Mouse (Mus musculus) liver, embryonic 14.5 days (tissue): Measurements from ENCODE around the gene Gucd1. TPM values are rescaled to one million over a fixed set of nuclear protein-coding genes. Genes with fewer than 3 reads are reported as not detected.
A peak's percentile ranks its signal among the peaks of the same experiment; 100 is the strongest.

Experiments
- ATAC-seq: fragments of 200-750 bp; cut with Nextera tagmentation; 2 replicates; pipeline ENCODE4 v1.8.0; 2017; ENCODE audit warnings: moderate number of reproducible peaks, mild to moderate bottlenecking, moderate library complexity; ENCODE audit not compliant: insufficient read depth
- DNase-seq, 3 experiments: peaks; one replicate each; pipeline ENCODE4 v3.0.0-alpha.2; 2012 to 2013; ENCODE audit warnings: low read depth in 3 of 3, low spot score in 3 of 3
- H3K27ac ChIP-seq: fragments of 300-500 bp; sonication (generic); 2 replicates; pipeline ENCODE4 v1.5.1; 2014; ENCODE audit warnings: moderate library complexity, mild to moderate bottlenecking, control low read depth, inconsistent platforms
- H3K27me3 ChIP-seq: fragments of 300-500 bp; sonication (generic); 2 replicates; pipeline ENCODE4 v1.6.1; 2014; ENCODE audit warnings: mild to moderate bottlenecking, low read length, moderate library complexity; ENCODE audit not compliant: control insufficient read depth, insufficient read depth
- H3K36me3 ChIP-seq: fragments of 300-500 bp; sonication (generic); replicated peaks from 2 replicates; pipeline ENCODE4 v1.6.1; 2014; ENCODE audit warnings: low read depth; ENCODE audit not compliant: control insufficient read depth, insufficient read depth
- H3K4me1 ChIP-seq, 2 experiments: fragments of 200-500 bp in 1 of 2; fragments of 300-500 bp in 1 of 2; sonication (generic) in 1 of 2; replicated peaks; 2 replicates each; pipeline ENCODE4 v1.6.1; 2012 to 2014; ENCODE audit warnings: antibody characterized with exemption in 1 of 2, inconsistent platforms in 1 of 2, low read length in 1 of 2; ENCODE audit not compliant: control insufficient read depth in 2 of 2, insufficient read depth in 2 of 2
- H3K4me2 ChIP-seq: fragments of 300-500 bp; sonication (generic); 2 replicates; pipeline ENCODE4 v1.6.1; 2014; ENCODE audit warnings: low read depth, mild to moderate bottlenecking, control low read depth, moderate library complexity
- H3K4me3 ChIP-seq, 2 experiments: fragments of 200-500 bp in 1 of 2; fragments of 300-500 bp in 1 of 2; sonication (generic) in 1 of 2; 2 replicates each; pipeline ENCODE4 v1.5.1; 2012 to 2014; ENCODE audit warnings: low read depth in 2 of 2, low read length in 2 of 2, mild to moderate bottlenecking in 2 of 2, control low read depth in 1 of 2, inconsistent platforms in 1 of 2, moderate library complexity in 1 of 2; ENCODE audit not compliant: insufficient read depth in 1 of 2
- H3K9ac ChIP-seq: fragments of 300-500 bp; sonication (generic); replicated peaks from 2 replicates; pipeline ENCODE4 v1.6.1; 2014; ENCODE audit warnings: mild to moderate bottlenecking, control low read depth, moderate library complexity
- H3K9me3 ChIP-seq: fragments of 300-500 bp; sonication (generic); 2 replicates; pipeline ENCODE4 v1.6.1; 2016; ENCODE audit warnings: low read length, mixed read lengths; ENCODE audit not compliant: control insufficient read depth
- CTCF ChIP-seq: IDR thresholded peaks from 2 replicates; pipeline ENCODE4 v1.5.1; 2016; ENCODE audit warnings: antibody characterized with exemption, low read depth, control low read depth
- EP300 ChIP-seq: IDR thresholded peaks from 2 replicates; pipeline ENCODE4 v1.6.1; 2016; ENCODE audit warnings: antibody characterized with exemption, low read depth
- WGBS: fragments of 180-500 bp; shearing (Covaris S2); extraction: QIAGEN DNeasy Blood & Tissue Kit; methylation state at CpG from one replicate; pipeline ENCODE4 v1.1.7; 2014; ENCODE audit not compliant: insufficient replicate concordance; 5-methylcytosine and 5-hydroxymethylcytosine counted together
- polyA plus RNA-seq, 2 experiments: library from polyadenylated mRNA; depleted of rRNA in 1 of 2; stranded (reverse) in 1 of 2; unstranded in 1 of 2; fragments of >200 nt; fragmentation: Nextera tagmentation in 1 of 2; extraction: Ambion mirVana in 1 of 2; gene quantifications; 2 replicates each; pipeline versions ENCODE4 v1.2.1 to v1.2.3; 2012 to 2014

Gene Gucd1
- polyA plus RNA-seq, 2 experiments, result 37.3 to 58.5 TPM

GRCm38 (mm10) chr10:75315756-75316155 lies 202.0 kb downstream of the Gucd1 start:
- Histone ChIP-seq H3K27me3 (peaks cover 18% of the 10 kb centered on the region), H3K36me3 (no peaks in the 10 kb centered on the region), H3K27ac (no peak overlapping the region), H3K9me3 (no peaks in the 10 kb centered on the region), H3K4me3 (no peak overlapping the region), H3K4me2 (no peak overlapping the region), H3K9ac (no peak overlapping the region), H3K4me1 (peaks cover 0 to 13% of the 10 kb centered on the region in 2 experiments; a peak in 2 of 4 replicates)
- DNase-seq (no peak), ATAC-seq (no peak)
- TF ChIP-seq CTCF (no peak), EP300 (no peak)
- 70% methylated on average over 8 of the region's 8 CpGs for WGBS

GRCm38 (mm10) chr10:75314190-75314980 lies 203.4 kb downstream of the Gucd1 start:
- DNase-seq, result no peak
- ATAC-seq, result no peak
- WGBS, result 59% methylated on average over 6 of the region's 6 CpGs

GRCm38 (mm10) chr10:75312361-75312760 lies 205.4 kb downstream of the Gucd1 start:
- H3K27me3 ChIP-seq, result peaks cover 9% of the 10 kb centered on the region
- H3K27ac ChIP-seq, result no peak overlapping the region
- WGBS, result 47% methylated on average over 7 of the region's 7 CpGs
- H3K4me1 ChIP-seq, result peaks cover 0 to 14% of the 10 kb centered on the region in 2 experiments; a peak in 3 of 4 replicates
- ATAC-seq (no peak), DNase-seq (no peak)
- H3K9me3 ChIP-seq, result no peaks in the 10 kb centered on the region
- H3K9ac ChIP-seq, result no peak overlapping the region
- no peak overlapping the region for H3K4me3 ChIP-seq
- no peaks in the 10 kb centered on the region; the same call in 1 of the 2 replicates for H3K36me3 ChIP-seq
- no peak overlapping the region for H3K4me2 ChIP-seq
- TF ChIP-seq CTCF (no peak), EP300 (no peak)

More at GRCm38 (mm10) chr10:75314190-75314980, 203.4 kb downstream of the Gucd1 start:
- H3K27me3 ChIP-seq, result peaks cover 18% of the 10 kb centered on the region
- H3K4me2 ChIP-seq, result no peak overlapping the region
- H3K36me3 ChIP-seq, result no peaks in the 10 kb centered on the region
- no peak overlapping the region for H3K9ac ChIP-seq
- no peak overlapping the region for H3K4me3 ChIP-seq
- H3K4me1 ChIP-seq, result peaks cover 0 to 13% of the 10 kb centered on the region in 2 experiments; a peak in 2 of 4 replicates
- TF ChIP-seq CTCF (no peak), EP300 (no peak)
- no peaks in the 10 kb centered on the region for H3K9me3 ChIP-seq
- H3K27ac ChIP-seq, result no peak overlapping the region

GRCm38 (mm10) chr10:75307130-75307529 lies 210.6 kb downstream of the Gucd1 start:
- Histone ChIP-seq H3K36me3 (no peaks in the 10 kb centered on the region; the same call in 1 of the 2 replicates), H3K4me1 (peaks cover 0 to 31% of the 10 kb centered on the region in 2 experiments), H3K27me3 (no peaks in the 10 kb centered on the region), H3K9ac (no peak overlapping the region), H3K27ac (no peak overlapping the region), H3K4me3 (no peak overlapping the region), H3K4me2 (no peak overlapping the region), H3K9me3 (no peaks in the 10 kb centered on the region)
- WGBS, result 18% methylated on average over 7 of the region's 7 CpGs
- ATAC-seq, result peak; percentile 65
- no peak for DNase-seq
- TF ChIP-seq CTCF (no peak), EP300 (peak; percentile 35; the same call in 1 of the 2 replicates)

GRCm38 (mm10) chr10:75304413-75304812 lies 213.4 kb downstream of the Gucd1 start:
- ATAC-seq, result peak; percentile 40; the same call in 1 of the 2 replicates
- H3K9me3 ChIP-seq, result no peaks in the 10 kb centered on the region
- TF ChIP-seq EP300 (no peak), CTCF (no peak)
- H3K9ac ChIP-seq, result no peak overlapping the region
- no peaks in the 10 kb centered on the region for H3K27me3 ChIP-seq
- H3K27ac ChIP-seq, result no peak overlapping the region
- no peak overlapping the region for H3K4me3 ChIP-seq
- H3K36me3 ChIP-seq, result no peaks in the 10 kb centered on the region; the same call in 1 of the 2 replicates
- DNase-seq, result no peak
- no peak overlapping the region for H3K4me2 ChIP-seq
- 22% methylated on average over 6 of the region's 6 CpGs for WGBS
- H3K4me1 ChIP-seq, result peaks cover 5 to 43% of the 10 kb centered on the region in 2 experiments
